ENCODE assay signal across 29 mouse cellular contexts in the genomic region with DNA sequence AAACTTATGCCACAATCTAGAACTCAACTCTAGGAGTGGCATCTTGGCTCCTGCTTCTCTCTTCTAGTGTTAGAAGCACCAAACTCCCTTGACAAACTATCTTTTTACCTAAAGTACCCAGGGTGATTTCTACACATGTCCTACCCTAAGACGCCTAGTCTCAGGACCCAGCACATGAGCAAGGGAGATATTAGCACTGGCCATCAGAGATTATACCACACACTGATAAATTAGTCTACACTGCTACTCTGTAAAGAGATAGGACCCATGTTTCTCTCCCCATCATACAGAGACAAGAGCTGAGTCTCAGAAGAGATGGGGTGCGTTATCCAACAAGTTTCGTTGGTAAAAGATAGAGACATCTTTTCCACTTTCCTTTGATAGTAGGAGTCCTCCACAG. TPM values are rescaled to one million over a fixed set of nuclear protein-coding genes. Genes with fewer than 3 reads are reported as not detected.
DNase-seq lines count a peak whose midpoint lies in the region; ATAC-seq lines count a peak whose summit lies in the region.
"Had no signal": no experiment of that assay in that cellular context is flagged by ENCODE, and none has a peak within 500 bp of the region (broad histone marks: within the 10 kb centered on the region; RNA-seq: fewer than 3 reads in every experiment).

No protein-coding gene starts in this region.

- H3K4me2 ChIP-seq in liver, embryonic 11.5 days, result no peak overlapping the region
- no peak overlapping the region for H3K4me2 ChIP-seq in liver, embryonic 15.5 days
- H3K4me2 ChIP-seq: embryonic facial prominence, embryonic 12.5 days; embryonic facial prominence, embryonic 15.5 days; heart, embryonic 12.5 days; heart, embryonic 15.5 days; hindbrain, embryonic 13.5 days had no signal

- peaks cover 6% of the 10 kb centered on the region; the same call in 1 of the 2 replicates for H3K4me1 ChIP-seq in liver, embryonic 11.5 days (replicated peaks; ENCODE audit: control insufficient read depth, insufficient read depth, low read length)
- H3K4me1 ChIP-seq in liver, embryonic 15.5 days (replicated peaks), result peaks cover 32% of the 10 kb centered on the region
- H3K4me1 ChIP-seq: embryonic facial prominence, embryonic 12.5 days; embryonic facial prominence, embryonic 15.5 days; heart, embryonic 15.5 days had no signal

- H3K4me3 ChIP-seq in liver, embryonic 11.5 days (ENCODE audit: low read depth, low read length), result no peak overlapping the region
- no peak overlapping the region for H3K4me3 ChIP-seq in liver, embryonic 15.5 days (replicated peaks)
- H3K4me3 ChIP-seq: embryonic facial prominence, embryonic 12.5 days; embryonic facial prominence, embryonic 15.5 days; heart, embryonic 12.5 days; heart, embryonic 15.5 days; hindbrain, embryonic 10.5 days; hindbrain, embryonic 13.5 days had no signal

- ATAC-seq in liver, embryonic 11.5 days (replicated peaks; ENCODE audit: low FRiP score), result peak; percentile 87
- peak; percentile 83 for ATAC-seq in liver, embryonic 15.5 days (ENCODE audit: insufficient read depth)
- peak; percentile 26 for ATAC-seq in megakaryocyte progenitor cell, adult 5-6 weeks (replicated peaks; ENCODE audit: poor library complexity)
- ATAC-seq: forebrain, embryonic 14.5 days; forebrain, postnatal 0 days; hindbrain, embryonic 16.5 days; Patski had no signal

- WGBS in liver, embryonic 11.5 days, result 69% methylated on average over 3 of the region's 3 CpGs
- WGBS in liver, embryonic 15.5 days (ENCODE audit: insufficient replicate concordance), result 29% methylated on average over 3 of the region's 3 CpGs

- no peak overlapping the region for H3K27ac ChIP-seq in liver, embryonic 11.5 days (ENCODE audit: low read depth, low read length)
- no peak overlapping the region for H3K27ac ChIP-seq in liver, embryonic 15.5 days (replicated peaks)
- H3K27ac ChIP-seq: embryonic facial prominence, embryonic 12.5 days; embryonic facial prominence, embryonic 15.5 days; heart, embryonic 15.5 days; hindbrain, embryonic 10.5 days; hindbrain, embryonic 13.5 days had no signal

- DNase-seq in liver, embryonic 11.5 days (ENCODE audit: low spot score), result no peak
- no peak for DNase-seq in liver
- no peak for DNase-seq in testis, postnatal 10 days (ENCODE audit: low spot score)
- no peak for DNase-seq in yolk sac, embryonic 10.5 days (ENCODE audit: low spot score)
- no peak for DNase-seq in lung, postnatal 25 days (ENCODE audit: low spot score)
- DNase-seq: adrenal gland, postnatal 10 days; adrenal gland, postnatal 36 days; B cell, adult 2 months; cerebellum, adult 18-20 months; cerebellum, adult 9-10 months; cerebellum, postnatal 14 days; forebrain, postnatal 0 days; gastrocnemius, postnatal 36 days; heart, postnatal 10 days; heart, postnatal 36 days had no signal

- H3K27me3 ChIP-seq in liver, embryonic 11.5 days (replicated peaks; ENCODE audit: control insufficient read depth, insufficient read depth, low read length), result no peaks in the 10 kb centered on the region
- no peaks in the 10 kb centered on the region for H3K27me3 ChIP-seq in liver, embryonic 15.5 days
- H3K27me3 ChIP-seq: CH12.LX; embryonic facial prominence, embryonic 12.5 days; embryonic facial prominence, embryonic 15.5 days; heart, embryonic 12.5 days; heart, embryonic 15.5 days; hindbrain, embryonic 13.5 days; Patski had no signal

- H3K9me3 ChIP-seq in liver, embryonic 11.5 days (ENCODE audit: control insufficient read depth, low read length), result no peaks in the 10 kb centered on the region
- no peaks in the 10 kb centered on the region for H3K9me3 ChIP-seq in liver, embryonic 15.5 days (replicated peaks)
- H3K9me3 ChIP-seq: embryonic facial prominence, embryonic 12.5 days; embryonic facial prominence, embryonic 15.5 days; heart, embryonic 12.5 days; heart, embryonic 15.5 days; hindbrain, embryonic 10.5 days; hindbrain, embryonic 13.5 days had no signal

- H3K9ac ChIP-seq in liver, embryonic 11.5 days (ENCODE audit: low read depth, low read length), result no peak overlapping the region
- no peak overlapping the region for H3K9ac ChIP-seq in liver, embryonic 15.5 days
- H3K9ac ChIP-seq: embryonic facial prominence, embryonic 12.5 days; embryonic facial prominence, embryonic 15.5 days; forebrain, postnatal 0 days; heart, embryonic 12.5 days; heart, embryonic 15.5 days; hindbrain, embryonic 13.5 days had no signal

- 0 out of 2 replicates have a peak, but pooled peaks cover 2% of the 10 kb centered on the region for H3K36me3 ChIP-seq in liver, embryonic 11.5 days (ENCODE audit: control insufficient read depth, insufficient read depth, low read length)
- no peaks in the 10 kb centered on the region for H3K36me3 ChIP-seq in liver, embryonic 15.5 days (replicated peaks)
- H3K36me3 ChIP-seq: embryonic facial prominence, embryonic 12.5 days; embryonic facial prominence, embryonic 15.5 days; G1E; heart, embryonic 12.5 days; heart, embryonic 15.5 days had no signal

RNA-seq across cellular contexts. Expression of a gene that starts 53.0 kb away (rescaled TPM):
- 1.2 and 2.1 TPM in 2 replicates for polyA plus RNA-seq in liver, embryonic 11.5 days (2014; fragmentation: Nextera tagmentation; extraction: Ambion mirVana)
- polyA plus RNA-seq in liver, embryonic 15.5 days (2015; fragmentation: Nextera tagmentation; extraction: Ambion mirVana), result 0.08 and 0.18 TPM in 2 replicates
- 0.07 TPM in 1 of 2 replicates, not detected in the other for total RNA-seq in megakaryocyte progenitor cell, adult 5-6 weeks (2015)
- 0.14 TPM in 1 of 2 replicates, not detected in the other for total RNA-seq in megakaryocyte progenitor cell, adult 5-6 weeks (2017)
- total RNA-seq: granulocyte monocyte progenitor cell, adult 5-6 weeks had no signal
- polyA plus RNA-seq: G1E had no signal

Comparison
In these comparisons a context has a peak if more than half of its experiments do, and no peak if none do; other contexts are left out.
1. ATAC-seq: peak in every context shown above with its lines; median percentile 87 in liver, embryonic 11.5 days; 83 in liver, embryonic 15.5 days; 26 in megakaryocyte progenitor cell, adult 5-6 weeks.